ENCODE assay signal across 1 mouse cellular context in genomic region chr11:3331756-3332642, GRCm38 (mm10).
TF ChIP-seq lines count a peak whose summit lies in the region.

No protein-coding gene starts in this region.

TF ChIP-seq in CH12.LX, 34 proteins besides CTCF, POLR2A, EP300 and RAD21:
- TF ChIP-seq CHD2 (IDR thresholded peaks at IDR 0.05; ENCODE audit: low read length) (peak; percentile 70), NRF1 (IDR thresholded peaks at IDR 0.05; ENCODE audit: low read depth, low read length) (peak; percentile 53), IRF4 (IDR thresholded peaks at IDR 0.05; ENCODE audit: low read depth, low read length) (peak; percentile 43; the same call in 1 of the 2 replicates), BHLHE40 (IDR thresholded peaks at IDR 0.05; ENCODE audit: low read depth, low read length) (peak; percentile 99), JUN (IDR thresholded peaks at IDR 0.05; ENCODE audit: insufficient read depth, low read depth, low read length) (peak; percentile 58), UBTF (IDR thresholded peaks at IDR 0.05; ENCODE audit: low read depth, low read length) (no peak), MAX (IDR thresholded peaks at IDR 0.05; ENCODE audit: low read length) (peak; percentile 99), MAZ (IDR thresholded peaks at IDR 0.05; ENCODE audit: low read depth, low read length) (0 out of 2 replicates have a peak, but pooled peaks have one; percentile 40), ZC3H11A (IDR thresholded peaks at IDR 0.05; ENCODE audit: low read depth, low read length) (no peak), ETS1 (conservative IDR thresholded peaks at IDR 0.05; ENCODE audit: low read depth, low read length) (peak; percentile 54), NELFE (IDR thresholded peaks at IDR 0.05; ENCODE audit: low read depth, low read length) (no peak), JUND (conservative IDR thresholded peaks at IDR 0.05; ENCODE audit: low read depth, low read length) (no peak), ZMIZ1 (IDR thresholded peaks at IDR 0.05; ENCODE audit: low read depth, low read length) (0 out of 2 replicates have a peak, but pooled peaks have one; percentile 22), SIN3A (IDR thresholded peaks at IDR 0.05; ENCODE audit: low read length) (peak; percentile 25; the same call in 1 of the 2 replicates), TCF12 (IDR thresholded peaks at IDR 0.05; ENCODE audit: low read depth, low read length) (peak; percentile 38; the same call in 1 of the 2 replicates), MEF2A (IDR thresholded peaks at IDR 0.05; ENCODE audit: borderline replicate concordance, low read depth, low read length) (no peak), POLR2AphosphoS2 (IDR thresholded peaks at IDR 0.05; ENCODE audit: low read depth, low read length) (no peak), ELF1 (IDR thresholded peaks at IDR 0.05; ENCODE audit: low read depth, low read length) (peak; percentile 52), MXI1 (IDR thresholded peaks at IDR 0.05; ENCODE audit: low read depth, low read length) (peak; percentile 96), RCOR1 (conservative IDR thresholded peaks at IDR 0.05; ENCODE audit: low read depth, low read length) (peak; percentile 0; the same call in 1 of the 2 replicates)
